Mouse (Mus musculus) testis, adult 2 months (tissue): ENCODE measurements around the gene Eln.

Source experiments
- CTCF ChIP-seq: fragments of 200-500 bp; IDR thresholded peaks from 2 replicates; pipeline ENCODE4 v1.5.1; 2012; ENCODE audit warnings: low read depth, mild to moderate bottlenecking, inconsistent platforms, low read length, moderate library complexity; ENCODE audit not compliant: control insufficient read depth, insufficient read depth, insufficient replicate concordance
- POLR2A ChIP-seq: fragments of 200-500 bp; IDR thresholded peaks from 2 replicates; pipeline ENCODE4 v1.6.1; 2012; ENCODE audit warnings: low read depth, mild to moderate bottlenecking, inconsistent platforms, low read length, moderate library complexity; ENCODE audit not compliant: control insufficient read depth

DNA sequence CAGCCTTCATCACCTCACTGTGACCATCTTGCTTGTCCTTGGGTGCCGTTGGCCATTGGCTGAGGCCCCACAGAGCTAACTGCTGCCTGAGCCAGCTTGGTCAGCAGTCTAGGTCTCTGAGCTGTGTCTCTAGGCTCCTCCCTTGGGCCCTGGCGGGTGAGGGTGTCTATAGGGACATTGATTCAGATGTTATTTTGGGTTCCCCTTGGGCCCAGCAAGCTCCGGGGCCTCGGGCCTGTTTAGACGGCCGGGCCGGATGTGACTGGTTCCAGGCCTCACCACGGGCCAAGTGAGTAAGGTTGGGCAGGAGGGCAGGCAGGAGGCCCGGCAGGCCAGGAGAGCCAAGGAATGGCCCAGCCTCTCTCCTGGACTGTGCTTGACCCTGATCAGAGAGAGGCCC lies 16.2 kb upstream of the Eln start:
- TF ChIP-seq CTCF (no peak), POLR2A (no peak)
